In the genomic region with DNA sequence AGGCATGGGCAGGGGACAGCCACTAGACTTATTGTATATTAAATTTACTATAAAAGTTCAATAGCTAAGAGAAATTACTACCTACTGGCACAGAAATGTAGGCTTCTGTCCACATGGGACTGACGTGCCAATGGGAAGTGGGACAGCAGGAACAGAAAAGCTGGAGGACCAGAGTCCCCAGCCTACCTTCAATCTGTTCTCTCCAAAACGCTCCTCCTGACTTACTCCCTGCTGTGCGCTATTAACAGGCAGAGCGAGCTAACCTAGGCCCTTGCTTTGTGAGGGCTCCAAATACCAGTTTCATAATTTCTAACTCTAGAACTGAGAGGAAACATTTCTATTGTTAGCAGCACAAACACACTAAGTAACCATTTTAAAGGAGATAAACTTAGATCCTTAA, we compare ENCODE assay signal across 13 mouse cellular contexts. TPM values are rescaled to one million over a fixed set of nuclear protein-coding genes. Genes with fewer than 3 reads are reported as not detected.
A peak's percentile ranks its signal among the peaks of the same experiment; 100 is the strongest.
DNase-seq lines count a peak whose midpoint lies in the region.
"Had no signal": no experiment of that assay in that cellular context is flagged by ENCODE, and none has a peak within 500 bp of the region (broad histone marks: within the 10 kb centered on the region; RNA-seq: fewer than 3 reads in every experiment).

No protein-coding gene starts in this region.

- DNase-seq in frontal cortex, postnatal 36 days (ENCODE audit: low spot score in 2 of 2): peak; percentile 5 to 24
- DNase-seq in frontal cortex, postnatal 25 days (ENCODE audit: low spot score in 2 of 2): no peak
- DNase-seq in cerebellum, adult 11 months: peak; percentile 74
- peak; percentile 70 to 82 for DNase-seq in cerebellum, postnatal 25 days
- peak; percentile 37 to 48 for DNase-seq in layer of hippocampus, postnatal 36 days
- no peak for DNase-seq in heart, postnatal 14 days
- DNase-seq in heart, adult 8-10 months (ENCODE audit: low spot score): no peak
- DNase-seq in urinary bladder, postnatal 14 days (ENCODE audit: low spot score): no peak
- DNase-seq: adrenal gland, postnatal 36 days; lung, adult 2 months; lung, postnatal 4 days; thymus, postnatal 14 days had no signal

- intact Hi-C loops in heart, postnatal 14 days (cut with DNase I): no loop called here

RNA-seq across cellular contexts. Expression of a gene that starts 52.7 kb away (rescaled TPM):
- 1 to 10 TPM in 1 of 2 experiments, not detected in 1; 1.1 TPM for total RNA-seq in layer of hippocampus, postnatal 36 days (2021)
- total RNA-seq in heart, postnatal 14 days (2021): 1 to 10 TPM in 1 of 2 experiments, under 1 TPM in 1; 0.49 to 2.0 TPM
- total RNA-seq in heart, adult 8-10 months (2022): 1 to 10 TPM; 2.1 to 3.8 (median 2.4) TPM

RNA-seq across cellular contexts. Expression of a gene that starts 52.8 kb away (rescaled TPM):
- total RNA-seq in layer of hippocampus, postnatal 36 days (2021): 1 to 10 TPM; 5.0 to 6.7 TPM
- 1 to 10 TPM; 1.1 to 1.2 TPM for total RNA-seq in heart, postnatal 14 days (2021)
- 1 to 10 TPM; 2.4 to 3.0 (median 2.5) TPM for total RNA-seq in heart, adult 8-10 months (2022)
- total RNA-seq: common myeloid progenitor, adult 5-6 weeks had no signal

Comparison
In these comparisons a context has a peak if more than half of its experiments do, and no peak if none do; other contexts are left out.
1. DNase-seq: peak in frontal cortex, postnatal 36 days (2 of 2), cerebellum, adult 11 months (single experiment), cerebellum, postnatal 25 days (2 of 2) and layer of hippocampus, postnatal 36 days (2 of 2); none in frontal cortex, postnatal 25 days (0 of 2), heart, postnatal 14 days (0 of 2), heart, adult 8-10 months (single experiment) and urinary bladder, postnatal 14 days (single experiment).